Mouse (Mus musculus) megakaryocyte, embryonic 14.5 days (primary cell): ENCODE measurements around the gene Lyrm7. TPM values are rescaled to one million over a fixed set of nuclear protein-coding genes. Genes with fewer than 3 reads are reported as not detected.

Experiments used
- H3K27me3 ChIP-seq: replicated peaks from 2 replicates; pipeline ENCODE3; 2012; ENCODE audit warnings: inconsistent platforms
- H3K36me3 ChIP-seq: replicated peaks from 2 replicates; pipeline ENCODE3; 2012; ENCODE audit warnings: low read length, inconsistent platforms, mixed read lengths
- H3K4me1 ChIP-seq: 2 replicates; pipeline ENCODE4 v1.6.1; 2012; ENCODE audit warnings: inconsistent platforms
- H3K4me3 ChIP-seq: replicated peaks from 2 replicates; pipeline ENCODE3; 2012; ENCODE audit warnings: moderate library complexity, mild to moderate bottlenecking, inconsistent platforms
- H3K9me3 ChIP-seq: 2 replicates; pipeline ENCODE4 v1.6.1; 2012; ENCODE audit warnings: inconsistent platforms
- FLI1 ChIP-seq: IDR thresholded peaks from 2 replicates; pipeline ENCODE4 v1.6.1; 2012; ENCODE audit warnings: low read length, inconsistent platforms, mixed read lengths
- GATA1 ChIP-seq: IDR thresholded peaks from 3 replicates; pipeline ENCODE4 v1.6.1; 2012; ENCODE audit warnings: mixed read lengths, low read length, inconsistent platforms, borderline replicate concordance
- polyA plus RNA-seq: library from polyadenylated mRNA; stranded (reverse); fragments of >175 nt; gene quantifications from 2 replicates; pipeline ENCODE4 v1.2.3, GENCODE M21; 2012; ENCODE audit warnings: low replicate concordance; ENCODE audit not compliant: insufficient read depth

Lyrm7 gene
- polyA plus RNA-seq, 1 experiment = 0.13 TPM

- Histone ChIP-seq H3K27me3 (peaks cover 13% of the 10 kb centered on the region), H3K4me3 (no peak overlapping the region)
- no peak for TF ChIP-seq GATA1
- TF ChIP-seq FLI1 = no peak
Measured at GRCm38 (mm10) chr11:54808177-54808576, 52.5 kb downstream of the Lyrm7 start.

GRCm38 (mm10) chr11:54807669-54808068 is 53.0 kb downstream of the Lyrm7 start:
- Histone ChIP-seq H3K36me3 (no peaks in the 10 kb centered on the region), H3K4me3 (peak overlapping the region; percentile 40), H3K27me3 (peaks cover 13% of the 10 kb centered on the region), H3K9me3 (no peaks in the 10 kb centered on the region), H3K4me1 (peaks cover 46% of the 10 kb centered on the region)
- TF ChIP-seq GATA1 (no peak), FLI1 (no peak)

More at GRCm38 (mm10) chr11:54808177-54808576, 52.5 kb downstream of the Lyrm7 start:
- no peaks in the 10 kb centered on the region for H3K36me3 ChIP-seq
- H3K9me3 ChIP-seq = no peaks in the 10 kb centered on the region
- H3K4me1 ChIP-seq = peaks cover 45% of the 10 kb centered on the region

- peak overlapping the region; percentile 59 for H3K4me3 ChIP-seq
- H3K9me3 ChIP-seq = no peaks in the 10 kb centered on the region
- peaks cover 54% of the 10 kb centered on the region for H3K4me1 ChIP-seq
- peaks cover 10% of the 10 kb centered on the region for H3K27me3 ChIP-seq
- TF ChIP-seq GATA1 (no peak), FLI1 (no peak)
- H3K36me3 ChIP-seq = no peaks in the 10 kb centered on the region
Measured at GRCm38 (mm10) chr11:54806891-54807290, 53.8 kb downstream of the Lyrm7 start.

DNA sequence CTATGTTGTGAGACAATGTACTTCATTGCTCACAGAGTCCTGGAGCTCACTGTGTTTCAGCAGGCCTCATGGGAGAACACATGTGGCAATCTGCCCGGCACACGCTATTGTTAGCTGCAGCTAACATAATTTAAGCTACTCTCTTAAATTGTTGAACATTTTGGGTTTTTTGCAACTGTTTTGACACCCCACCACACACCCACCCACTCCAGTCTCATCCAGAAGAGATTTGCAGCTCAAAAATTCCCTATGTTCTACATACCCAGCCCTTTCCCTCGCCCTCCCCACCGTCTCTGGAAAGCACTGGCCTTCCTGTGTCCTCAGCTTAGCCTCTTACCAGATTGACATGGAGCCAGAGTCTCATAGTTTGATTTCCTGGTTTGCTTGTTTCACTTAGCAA is 55.5 kb downstream of the Lyrm7 start:
- no peaks in the 10 kb centered on the region for H3K36me3 ChIP-seq
- H3K4me1 ChIP-seq = peaks cover 71% of the 10 kb centered on the region
- TF ChIP-seq FLI1 = no peak
- TF ChIP-seq GATA1 = no peak
- peaks cover 3% of the 10 kb centered on the region for H3K27me3 ChIP-seq
- H3K9me3 ChIP-seq = no peaks in the 10 kb centered on the region
- H3K4me3 ChIP-seq = no peak overlapping the region

- H3K4me3 ChIP-seq = no peak overlapping the region
- no peaks in the 10 kb centered on the region for H3K27me3 ChIP-seq
- H3K4me1 ChIP-seq = peaks cover 60% of the 10 kb centered on the region
- no peaks in the 10 kb centered on the region for H3K36me3 ChIP-seq
- TF ChIP-seq GATA1 = no peak
- no peak for TF ChIP-seq FLI1
- no peaks in the 10 kb centered on the region for H3K9me3 ChIP-seq
Measured at GRCm38 (mm10) chr11:54802621-54803020, 58.1 kb downstream of the Lyrm7 start.

DNA sequence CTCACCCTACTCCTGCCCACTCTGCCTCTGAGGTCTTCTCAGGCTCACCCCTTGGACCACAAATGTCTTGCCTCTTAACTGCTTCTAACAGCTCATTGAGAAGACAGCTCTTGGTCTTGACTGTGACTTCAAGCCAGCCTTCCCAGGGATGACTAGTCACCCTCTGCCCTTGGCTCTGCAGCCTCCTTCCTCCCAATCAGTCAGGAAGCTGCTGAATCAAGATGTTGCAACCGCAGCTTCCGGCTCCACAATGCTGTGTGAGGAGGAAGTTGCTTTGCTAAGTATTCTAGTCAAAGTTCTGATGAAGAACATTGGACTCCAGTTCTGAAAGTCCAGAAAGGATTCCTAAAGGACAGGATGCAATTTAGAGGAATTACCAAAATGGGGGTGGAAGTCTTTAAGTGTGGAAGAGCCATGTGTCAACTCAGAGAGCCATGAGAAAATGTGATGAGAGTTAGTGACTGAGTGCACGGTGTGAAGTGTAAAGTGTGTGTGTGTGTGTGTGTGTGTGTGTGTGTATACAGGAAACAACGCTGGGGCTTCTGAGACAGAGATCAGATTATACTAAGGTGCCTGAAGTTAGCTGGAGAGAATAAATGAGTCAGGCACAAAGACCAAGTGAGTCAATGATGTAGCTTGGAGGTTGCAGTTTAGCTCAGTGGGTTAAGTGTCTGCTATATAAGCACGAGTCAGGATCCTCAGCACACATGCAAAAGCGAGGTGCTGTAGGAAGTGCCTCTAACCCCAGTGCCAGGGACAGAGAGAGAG is 58.7 kb downstream of the Lyrm7 start:
- H3K27me3 ChIP-seq = no peaks in the 10 kb centered on the region
- peak; percentile 73; the same call in 1 of the 3 replicates for TF ChIP-seq GATA1
- peak; percentile 70; the same call in 1 of the 2 replicates for TF ChIP-seq FLI1
- H3K9me3 ChIP-seq = no peaks in the 10 kb centered on the region
- no peaks in the 10 kb centered on the region for H3K36me3 ChIP-seq
- peaks cover 55% of the 10 kb centered on the region for H3K4me1 ChIP-seq
- peak overlapping the region; percentile 70 for H3K4me3 ChIP-seq

GRCm38 (mm10) chr11:54796551-54796950 is 64.2 kb downstream of the Lyrm7 start:
- no peak for TF ChIP-seq GATA1
- TF ChIP-seq FLI1 = no peak
- H3K27me3 ChIP-seq = no peaks in the 10 kb centered on the region
- no peaks in the 10 kb centered on the region for H3K36me3 ChIP-seq
- H3K4me3 ChIP-seq = no peak overlapping the region
- H3K9me3 ChIP-seq = no peaks in the 10 kb centered on the region
- peaks cover 53% of the 10 kb centered on the region for H3K4me1 ChIP-seq

GRCm38 (mm10) chr11:54794678-54795077 is 66.0 kb downstream of the Lyrm7 start:
- Histone ChIP-seq H3K9me3 (no peaks in the 10 kb centered on the region), H3K4me1 (peaks cover 51% of the 10 kb centered on the region), H3K27me3 (no peaks in the 10 kb centered on the region), H3K4me3 (no peak overlapping the region), H3K36me3 (no peaks in the 10 kb centered on the region)
- TF ChIP-seq GATA1 (no peak), FLI1 (no peak)

DNA sequence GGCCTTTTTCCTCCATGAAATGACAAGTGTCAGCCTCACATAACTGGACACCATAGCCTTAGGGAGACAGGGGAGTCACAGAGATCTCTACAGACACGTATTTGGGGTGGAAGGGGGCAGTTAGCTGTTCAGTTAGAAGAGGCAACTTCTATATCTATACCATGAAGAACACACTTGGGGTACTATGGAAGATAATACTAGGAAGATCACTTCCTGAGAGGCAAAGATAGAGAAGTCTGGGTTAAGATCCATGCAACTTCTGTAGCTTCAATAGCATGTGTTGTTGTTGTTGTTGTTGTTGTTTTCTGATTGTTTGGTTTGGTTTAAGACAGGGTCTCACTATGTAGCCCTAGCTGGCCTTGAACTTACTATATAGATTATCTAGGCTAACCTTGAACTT is 67.5 kb downstream of the Lyrm7 start:
- H3K4me3 ChIP-seq = no peak overlapping the region
- H3K4me1 ChIP-seq = peaks cover 52% of the 10 kb centered on the region
- no peaks in the 10 kb centered on the region for H3K9me3 ChIP-seq
- TF ChIP-seq FLI1 (no peak), GATA1 (no peak)
- no peaks in the 10 kb centered on the region for H3K36me3 ChIP-seq
- no peaks in the 10 kb centered on the region for H3K27me3 ChIP-seq

GRCm38 (mm10) chr11:54791458-54791857 is 69.3 kb downstream of the Lyrm7 start:
- Histone ChIP-seq H3K4me3 (peak overlapping the region; percentile 81), H3K36me3 (no peaks in the 10 kb centered on the region), H3K27me3 (no peaks in the 10 kb centered on the region), H3K9me3 (no peaks in the 10 kb centered on the region), H3K4me1 (peaks cover 56% of the 10 kb centered on the region)
- no peak for TF ChIP-seq FLI1
- no peak for TF ChIP-seq GATA1
